Mouse (Mus musculus) MEL (cell line): Measurements from ENCODE around the gene Gm20388.

Source experiments
- BHLHE40 ChIP-seq: IDR thresholded peaks from 2 replicates; pipeline ENCODE4 v1.6.1; 2012; ENCODE audit warnings: low read depth, mild to moderate bottlenecking, inconsistent platforms, low read length, improper control_type of control experiment, borderline replicate concordance
- CHD2 ChIP-seq: IDR thresholded peaks from 2 replicates; pipeline ENCODE4 v1.6.1; 2011; ENCODE audit warnings: low read length, improper control_type of control experiment
- CTCF ChIP-seq, 3 experiments: IDR thresholded peaks in 2 of 3; conservative IDR thresholded peaks in 1 of 3; 2 replicates each; pipeline ENCODE4 v1.5.1; 2011 to 2012; ENCODE audit warnings: low read length in 3 of 3, low read depth in 2 of 3, mild to moderate bottlenecking in 2 of 3, improper control_type of control experiment in 1 of 3, inconsistent platforms in 1 of 3, mixed read lengths in 1 of 3, moderate library complexity in 1 of 3; ENCODE audit not compliant: control insufficient read depth in 1 of 3, insufficient read depth in 1 of 3, poor library complexity in 1 of 3, severe bottlenecking in 1 of 3
- JUND ChIP-seq: IDR thresholded peaks from 2 replicates; pipeline ENCODE4 v1.6.1; 2011; ENCODE audit warnings: low read depth, mild to moderate bottlenecking, improper control_type of control experiment, low read length
- MAFK ChIP-seq: IDR thresholded peaks from 2 replicates; pipeline ENCODE4 v1.6.1; 2011; ENCODE audit warnings: low read depth, mild to moderate bottlenecking, low read length, improper control_type of control experiment, borderline replicate concordance
- POLR2A ChIP-seq, 2 experiments: IDR thresholded peaks; 2 replicates each; pipeline ENCODE4 v1.6.1; 2011 to 2012; ENCODE audit warnings: low read length in 2 of 2, mild to moderate bottlenecking in 2 of 2, control low read depth in 1 of 2, improper control_type of control experiment in 1 of 2, low read depth in 1 of 2, moderate library complexity in 1 of 2; ENCODE audit not compliant: control insufficient read depth in 1 of 2, insufficient read depth in 1 of 2, poor library complexity in 1 of 2
- POLR2AphosphoS2 ChIP-seq: IDR thresholded peaks from 2 replicates; pipeline ENCODE4 v1.6.1; 2011; ENCODE audit warnings: low read length, improper control_type of control experiment
- USF2 ChIP-seq, 2 experiments: IDR thresholded peaks; 2 replicates each; pipeline ENCODE4 v1.6.1; 2011 to 2012; ENCODE audit warnings: improper control_type of control experiment in 2 of 2, low read length in 2 of 2, borderline replicate concordance in 1 of 2, inconsistent platforms in 1 of 2, low read depth in 1 of 2, mild to moderate bottlenecking in 1 of 2; ENCODE audit not compliant: insufficient read depth in 1 of 2

DNA sequence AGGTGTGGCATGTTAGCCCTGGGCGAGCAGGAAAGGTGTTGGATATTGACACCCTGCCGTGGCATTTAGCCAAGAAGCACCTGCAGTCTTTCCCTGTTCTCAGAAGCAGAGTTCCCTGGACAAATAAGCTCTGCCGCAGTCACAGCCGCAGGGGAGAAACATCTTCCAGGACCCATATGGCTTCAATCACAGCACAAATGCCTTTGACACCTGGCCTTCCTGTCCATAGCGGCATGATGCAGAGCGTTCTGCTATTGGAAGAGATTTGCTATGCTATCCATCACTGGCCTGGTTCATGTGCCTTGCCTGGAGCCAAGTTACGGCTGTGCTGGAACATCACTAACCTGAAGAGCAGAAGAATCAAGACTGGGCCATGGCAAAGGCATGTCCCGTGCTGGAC lies 1954.7 kb downstream of the Gm20388 start:
- no peak for TF ChIP-seq JUND
- TF ChIP-seq CTCF (IDR thresholded peaks at IDR 0.05 in 2 of 3, conservative IDR thresholded peaks at IDR 0.05 in 1 of 3; ENCODE audit: control insufficient read depth in 1 of 3, insufficient read depth in 1 of 3, low read depth in 2 of 3, low read length in 3 of 3, poor library complexity in 1 of 3, severe bottlenecking in 1 of 3), result no peak
- TF ChIP-seq CHD2, result no peak
- no peak for TF ChIP-seq POLR2A (IDR thresholded peaks at IDR 0.05; ENCODE audit: control insufficient read depth in 1 of 2, insufficient read depth in 1 of 2, low read depth in 1 of 2, low read length in 2 of 2, poor library complexity in 1 of 2)
- TF ChIP-seq USF2 (IDR thresholded peaks at IDR 0.05; ENCODE audit: borderline replicate concordance in 1 of 2, insufficient read depth in 1 of 2, low read depth in 1 of 2, low read length in 2 of 2), result no peak
- TF ChIP-seq POLR2AphosphoS2, result no peak
- TF ChIP-seq MAFK, result no peak
- no peak for TF ChIP-seq BHLHE40
